Comparison of ENCODE assay signal across 7 mouse cellular contexts in the genomic region with DNA sequence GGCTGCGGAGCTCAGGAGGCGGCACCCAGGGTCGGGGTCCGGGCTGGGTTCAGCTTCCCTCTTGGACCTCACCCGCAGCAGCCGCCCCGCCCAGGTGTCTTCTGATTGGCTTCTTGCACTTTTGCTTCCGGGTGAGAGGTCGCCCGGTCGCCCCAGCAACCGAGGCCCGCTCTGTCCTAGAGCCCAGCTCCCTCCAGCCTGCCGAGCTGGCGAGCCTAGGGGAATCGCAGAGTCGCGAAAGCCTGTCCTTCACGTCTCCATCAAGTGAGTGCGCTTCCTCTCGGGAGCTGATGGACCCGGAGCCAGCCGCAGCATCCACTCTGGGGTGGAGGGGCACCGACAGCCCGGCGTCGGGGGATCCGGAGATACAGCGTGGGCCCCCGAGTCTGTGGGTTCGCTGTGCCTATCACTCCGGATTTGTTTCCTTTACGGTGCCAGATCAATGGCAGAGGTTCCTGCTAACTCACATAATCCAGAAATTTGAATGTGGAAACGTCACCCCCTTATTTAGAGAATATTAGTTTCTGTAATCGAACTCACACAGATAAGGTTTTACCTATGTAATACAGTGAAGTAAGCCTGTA. TPM values are rescaled to one million over a fixed set of nuclear protein-coding genes. Genes with fewer than 3 reads are reported as not detected.
DNase-seq lines count a peak whose midpoint lies in the region; ATAC-seq lines count a peak whose summit lies in the region.

A gene (plus strand): TSS at position 130 of the 584 bp plus-strand sequence.
A gene (minus strand): TSS at position 403 of the 584 bp plus-strand sequence.

- peak within 1 kb of the TSS; percentile 77 for H3K27ac ChIP-seq in intestine, embryonic 15.5 days
- H3K27ac ChIP-seq in midbrain, embryonic 10.5 days (replicated peaks): peak within 1 kb of the TSS; percentile 91

- H3K36me3 ChIP-seq in intestine, embryonic 15.5 days: no peaks in the 10 kb centered on the region
- H3K36me3 ChIP-seq in midbrain, embryonic 10.5 days: no peaks in the 10 kb centered on the region

- H3K4me1 ChIP-seq in intestine, embryonic 15.5 days (replicated peaks): peaks cover 12% of the 10 kb centered on the region; the same call in 1 of the 2 replicates
- H3K4me1 ChIP-seq in midbrain, embryonic 10.5 days: peaks cover 15% of the 10 kb centered on the region

- intact Hi-C loops in left cerebral cortex, postnatal 25 days (cut with DNase I): loop anchor here (5.0 kb wide), 3 partner anchors 42 to 267 kb away; a partner anchor contains a TSS

- H3K9ac ChIP-seq in intestine, embryonic 15.5 days: peak within 1 kb of the TSS; percentile 88

- H3K4me3 ChIP-seq in intestine, embryonic 15.5 days (replicated peaks): peak within 1 kb of the TSS; percentile 94
- H3K4me3 ChIP-seq in midbrain, embryonic 10.5 days: peak within 1 kb of the TSS; percentile 76

- H3K9me3 ChIP-seq in intestine, embryonic 15.5 days: no peaks in the 10 kb centered on the region
- no peaks in the 10 kb centered on the region for H3K9me3 ChIP-seq in midbrain, embryonic 10.5 days (replicated peaks)

- H3K27me3 ChIP-seq in intestine, embryonic 15.5 days (replicated peaks): no peaks in the 10 kb centered on the region
- H3K27me3 ChIP-seq in midbrain, embryonic 10.5 days (ENCODE audit: low read depth, poor library complexity, severe bottlenecking): no peaks in the 10 kb centered on the region

- peak; percentile 100 for ATAC-seq in intestine, embryonic 15.5 days

- WGBS in intestine, embryonic 15.5 days: under 1% methylated on average over 34 of the region's 35 CpGs
- WGBS in midbrain, embryonic 10.5 days: under 1% methylated on average over 35 of the region's 35 CpGs

- peak within 1 kb of the TSS; percentile 63 for H3K4me2 ChIP-seq in intestine, embryonic 15.5 days (replicated peaks)

- peak; percentile 98 to 99 for DNase-seq in adrenal gland, adult (ENCODE audit: inconsistent age in 2 of 2, low spot score in 1 of 2)
- DNase-seq in embryo, embryonic 10.5 days (ENCODE audit: low spot score): peak; percentile 97
- DNase-seq in gastrocnemius, postnatal 25 days: peak; percentile 97
- peak; percentile 97 to 98 for DNase-seq in left cerebral cortex, postnatal 25 days (ENCODE audit: low spot score in 2 of 2)
- DNase-seq in midbrain, embryonic 10.5 days (ENCODE audit: low spot score): peak; percentile 98
- DNase-seq in right cerebral cortex, postnatal 4 days: peak; percentile 99

RNA-seq across cellular contexts. Expression of the first gene that starts in this region (rescaled TPM):
- total RNA-seq in gastrocnemius, postnatal 25 days (2021): 1 to 10 TPM; 6.5 to 7.7 TPM
- 22.4 and 25.4 TPM in 2 replicates for polyA plus RNA-seq in intestine, embryonic 15.5 days (2015; fragmentation: Nextera tagmentation; extraction: Ambion mirVana)
- 10 to 100 TPM; 14.9 to 19.0 TPM for total RNA-seq in left cerebral cortex, postnatal 25 days (2021)
- polyA plus RNA-seq in midbrain, embryonic 10.5 days (2016; fragmentation: Nextera tagmentation; extraction: Ambion mirVana): 32.8 and 37.2 TPM in 2 replicates

RNA-seq across cellular contexts. Expression of the second gene that starts in this region (rescaled TPM):
- total RNA-seq in gastrocnemius, postnatal 25 days (2021): 1 to 10 TPM; 6.6 to 8.1 TPM
- polyA plus RNA-seq in intestine, embryonic 15.5 days (2015; fragmentation: Nextera tagmentation; extraction: Ambion mirVana): 12.9 and 13.4 TPM in 2 replicates
- 10 to 100 TPM; 41.8 to 41.9 TPM for total RNA-seq in left cerebral cortex, postnatal 25 days (2021)
- 15.1 and 21.2 TPM in 2 replicates for polyA plus RNA-seq in midbrain, embryonic 10.5 days (2016; fragmentation: Nextera tagmentation; extraction: Ambion mirVana)

Comparison
In these comparisons a context has a peak if more than half of its experiments do, and no peak if none do; other contexts are left out.
1. Peak in every context shown above with its lines: DNase-seq, ATAC-seq, H3K4me3 ChIP-seq and H3K27ac ChIP-seq.
2. RNA of the second gene that starts in this region (total RNA-seq): 41.8 to 41.9 TPM in left cerebral cortex, postnatal 25 days; 6.6 to 8.1 TPM in gastrocnemius, postnatal 25 days; every median in the first group is over 4 times any median in the second.